Mouse (Mus musculus) left cerebral cortex, adult 11 months (tissue): ENCODE results near the gene Pear1.

Source experiments
- DNase-seq: peaks from one replicate; pipeline ENCODE4 v3.0.0; 2022; ENCODE audit warnings: low spot score

The Pear1 gene

DNA sequence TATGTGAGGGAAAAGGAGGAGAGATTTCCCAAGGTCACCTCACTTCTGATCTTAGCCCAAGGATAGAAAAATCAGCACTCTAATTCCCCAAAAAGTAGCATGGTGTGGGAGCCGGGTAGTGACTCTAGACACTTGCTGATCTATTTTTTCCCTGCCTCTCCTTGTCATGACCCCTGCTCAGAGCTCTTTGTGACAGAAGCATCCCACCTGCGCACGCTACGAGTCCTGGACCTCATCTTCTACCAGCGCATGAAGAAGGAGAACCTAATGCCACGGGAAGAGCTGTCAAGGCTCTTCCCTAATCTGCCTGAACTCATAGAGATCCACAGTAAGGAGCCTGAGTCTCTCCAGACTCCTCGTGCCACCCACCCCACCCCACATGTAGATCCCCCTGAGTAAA lies 97.9 kb downstream of the Pear1 start:
- no peak for DNase-seq

DNA sequence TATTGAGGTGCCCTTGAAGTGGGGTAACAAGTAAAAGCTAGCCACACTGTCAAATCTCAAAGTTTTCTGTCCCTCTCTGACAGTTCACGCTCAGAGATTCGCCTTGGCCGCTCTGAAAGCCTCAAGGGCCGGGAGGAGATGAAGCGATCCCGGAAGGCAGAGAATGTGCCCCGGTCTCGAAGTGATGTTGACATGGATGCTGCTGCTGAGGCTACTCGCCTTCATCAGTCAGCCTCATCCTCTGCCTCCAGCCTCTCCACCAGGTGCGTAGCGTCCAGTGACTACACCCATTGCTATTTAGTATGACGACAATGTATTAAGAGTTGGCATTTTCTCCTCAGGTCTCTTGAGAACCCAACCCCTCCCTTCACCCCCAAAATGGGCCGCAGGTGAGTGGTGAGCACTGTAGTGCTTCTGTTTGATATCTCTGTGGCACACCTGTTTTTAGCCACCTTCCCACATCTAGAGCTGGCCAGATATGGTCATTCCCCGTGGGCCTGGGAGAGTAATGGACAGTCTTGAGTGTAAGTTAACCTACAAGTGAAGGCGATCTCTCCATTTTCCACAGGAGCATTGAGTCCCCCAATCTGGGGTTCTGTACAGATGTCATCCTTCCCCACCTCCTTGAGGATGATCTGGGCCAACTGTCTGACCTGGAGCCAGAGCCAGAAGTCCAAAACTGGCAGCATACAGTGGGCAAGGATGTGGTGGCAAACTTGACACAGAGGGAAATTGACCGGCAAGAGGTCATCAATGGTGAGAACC lies 98.5 kb downstream of the Pear1 start:
- no peak for DNase-seq

DNA sequence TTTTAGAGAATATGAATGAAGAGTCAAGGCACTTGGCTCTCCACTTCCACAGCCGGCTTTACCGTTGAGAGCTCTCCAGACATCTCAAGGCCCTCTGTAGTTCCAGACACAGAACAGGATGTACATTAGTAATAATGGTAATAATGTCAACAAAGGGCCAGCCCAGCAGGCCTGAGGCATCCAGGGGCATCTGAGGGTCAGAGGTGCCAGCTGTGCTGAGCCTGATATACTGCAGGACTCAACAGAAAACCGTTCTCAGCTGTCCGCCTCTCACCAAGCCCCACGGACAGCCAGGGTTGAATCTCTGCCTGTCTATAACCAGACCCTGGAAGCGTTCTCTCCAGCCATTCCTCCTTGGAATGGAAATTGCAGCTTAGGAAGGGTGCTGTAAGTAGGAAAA lies 99.5 kb downstream of the Pear1 start:
- no peak for DNase-seq

DNA sequence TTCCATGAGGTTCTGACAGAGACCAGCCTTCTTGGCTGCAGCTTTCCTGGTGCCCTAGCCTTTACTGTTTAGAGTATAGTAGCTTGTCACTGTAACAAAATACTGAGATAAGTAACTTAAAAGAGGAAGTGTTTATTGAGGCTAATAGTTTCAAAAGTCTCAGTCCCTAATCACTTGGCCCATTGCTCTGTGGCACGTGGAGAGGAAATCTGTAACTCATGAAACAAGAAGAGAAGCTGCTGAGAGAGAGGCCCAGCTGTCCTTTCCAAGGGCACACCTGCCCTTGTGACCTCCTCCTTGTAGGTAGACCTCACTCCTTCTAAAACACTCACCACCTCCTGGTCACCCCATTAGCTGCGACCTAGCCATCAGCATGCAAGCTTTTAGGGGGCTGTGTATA lies 105.6 kb downstream of the Pear1 start:
- DNase-seq: no peak
